Mouse (Mus musculus) ES-Bruce4 (cell line): Measurements from ENCODE around the gene Optc. TPM values are rescaled to one million over a fixed set of nuclear protein-coding genes. Genes with fewer than 3 reads are reported as not detected.

Experiments used
- H3K27ac ChIP-seq: 2 replicates; pipeline ENCODE4 v1.5.1; 2012; ENCODE audit warnings: low read length, inconsistent platforms; ENCODE audit not compliant: insufficient read depth
- H3K27me3 ChIP-seq: 2 replicates; pipeline ENCODE4 v1.6.1; 2012; ENCODE audit warnings: mild to moderate bottlenecking, low read length, inconsistent platforms; ENCODE audit not compliant: control insufficient read depth, poor library complexity, insufficient read depth, severe bottlenecking
- H3K36me3 ChIP-seq: 2 replicates; pipeline ENCODE4 v1.6.1; 2012; ENCODE audit warnings: inconsistent platforms, mild to moderate bottlenecking, low read length, moderate library complexity; ENCODE audit not compliant: control insufficient read depth, poor library complexity, insufficient read depth, severe bottlenecking
- H3K4me1 ChIP-seq: one replicate; pipeline ENCODE4 v1.8.1; 2011; ENCODE audit warnings: low read length; ENCODE audit not compliant: control insufficient read depth, insufficient read depth
- H3K4me3 ChIP-seq: 2 replicates; pipeline ENCODE4 v1.5.1; 2011; ENCODE audit warnings: low read depth, mild to moderate bottlenecking, low read length
- H3K9ac ChIP-seq: 2 replicates; pipeline ENCODE4 v1.6.1; 2012; ENCODE audit warnings: low read depth, mild to moderate bottlenecking, inconsistent platforms; ENCODE audit not compliant: poor library complexity, severe bottlenecking
- H3K9me3 ChIP-seq: replicated peaks from 2 replicates; pipeline ENCODE4 v1.6.1; 2012; ENCODE audit warnings: mild to moderate bottlenecking, low read length, inconsistent platforms; ENCODE audit not compliant: control insufficient read depth, poor library complexity, insufficient read depth, severe bottlenecking
- CTCF ChIP-seq: IDR thresholded peaks from one replicate; pipeline ENCODE4 v1.8.1; 2011; ENCODE audit warnings: low read depth, low read length
- EP300 ChIP-seq: IDR thresholded peaks from 2 replicates; pipeline ENCODE4 v1.6.1; 2011; ENCODE audit warnings: low read depth, low read length; ENCODE audit not compliant: insufficient read depth
- POLR2A ChIP-seq: IDR thresholded peaks from one replicate; pipeline ENCODE4 v1.8.1; 2011; ENCODE audit warnings: low read length; ENCODE audit not compliant: insufficient read depth
- polyA plus RNA-seq: library from polyadenylated mRNA; stranded (reverse); fragments of >200 nt; gene quantifications from 2 replicates; pipeline ENCODE4 v1.2.4, GENCODE M21; 2011; ENCODE audit warnings: low read depth; ENCODE audit not compliant: missing spikeins, insufficient read depth, insufficient read length

The Optc gene
- polyA plus RNA-seq = not detected in 2 replicates

- Histone ChIP-seq H3K4me1 (no peaks in the 10 kb centered on the region), H3K9ac (peak within 1 kb of the TSS; percentile 27), H3K4me3 (peak within 1 kb of the TSS; percentile 39), H3K9me3 (no peaks in the 10 kb centered on the region), H3K27me3 (peaks cover 5% of the 10 kb centered on the region; the same call in 1 of the 2 replicates), H3K36me3 (no peaks in the 10 kb centered on the region), H3K27ac (no peak within 1 kb of the TSS)
- TF ChIP-seq CTCF (no peak), POLR2A (no peak), EP300 (no peak)
These were observed at the start of gene Optc for GRCm38 (mm10) chr1:133907949-133908658. TSS of gene Optc (minus strand) at chr1:133907999.

- Histone ChIP-seq H3K27ac (no peak overlapping the region), H3K4me3 (no peak overlapping the region), H3K36me3 (no peaks in the 10 kb centered on the region), H3K27me3 (no peaks in the 10 kb centered on the region), H3K9me3 (no peaks in the 10 kb centered on the region), H3K4me1 (peaks cover 2% of the 10 kb centered on the region), H3K9ac (no peak overlapping the region)
- TF ChIP-seq POLR2A (no peak), EP300 (no peak), CTCF (no peak)
These were observed 46.2 kb upstream of the Optc start for GRCm38 (mm10) chr1:133954009-133954408.

GRCm38 (mm10) chr1:133953261-133953742, 45.5 kb upstream of the Optc start:
- no peaks in the 10 kb centered on the region for H3K9me3 ChIP-seq
- no peak overlapping the region for H3K9ac ChIP-seq
- no peaks in the 10 kb centered on the region for H3K27me3 ChIP-seq

GRCm38 (mm10) chr1:133951598-133951997, 43.8 kb upstream of the Optc start:
- no peak overlapping the region for H3K27ac ChIP-seq
- H3K27me3 ChIP-seq = no peaks in the 10 kb centered on the region
- no peak for TF ChIP-seq EP300
- no peak for TF ChIP-seq CTCF
- no peak for TF ChIP-seq POLR2A

More at GRCm38 (mm10) chr1:133953261-133953742, 45.5 kb upstream of the Optc start:
- Histone ChIP-seq H3K4me3 (no peak overlapping the region), H3K27ac (no peak overlapping the region), H3K4me1 (peaks cover 2% of the 10 kb centered on the region), H3K36me3 (no peaks in the 10 kb centered on the region)
- TF ChIP-seq POLR2A (no peak), CTCF (no peak), EP300 (no peak)

GRCm38 (mm10) chr1:133950061-133950782, 42.4 kb upstream of the Optc start:
- TF ChIP-seq CTCF (no peak), EP300 (no peak), POLR2A (no peak)
- H3K9ac ChIP-seq = no peak overlapping the region
- no peak overlapping the region for H3K4me3 ChIP-seq

More at GRCm38 (mm10) chr1:133951598-133951997, 43.8 kb upstream of the Optc start:
- Histone ChIP-seq H3K9ac (no peak overlapping the region), H3K9me3 (no peaks in the 10 kb centered on the region), H3K4me1 (peaks cover 2% of the 10 kb centered on the region), H3K36me3 (no peaks in the 10 kb centered on the region), H3K4me3 (no peak overlapping the region)

More at GRCm38 (mm10) chr1:133950061-133950782, 42.4 kb upstream of the Optc start:
- no peaks in the 10 kb centered on the region for H3K36me3 ChIP-seq
- H3K27ac ChIP-seq = no peak overlapping the region
- H3K4me1 ChIP-seq = peaks cover 2% of the 10 kb centered on the region
- no peaks in the 10 kb centered on the region for H3K9me3 ChIP-seq
- no peaks in the 10 kb centered on the region for H3K27me3 ChIP-seq
